Mouse (Mus musculus) naive thymus-derived CD4-positive, alpha-beta T cell, adult 5 months (primary cell): Measurements from ENCODE around the gene Hdac8. TPM values are rescaled to one million over a fixed set of nuclear protein-coding genes. Genes with fewer than 3 reads are reported as not detected.

Experiments
- polyA plus RNA-seq: library from polyadenylated mRNA; unstranded; fragments of 100-300 nt; shearing (Covaris generic); gene quantifications from one replicate; pipeline ENCODE4 v1.2.1, GENCODE M21; 2017

Hdac8 gene
- polyA plus RNA-seq = 16.3 TPM

GRCm38 (mm10) chrX:102504644-102505481 lies at the start of gene Hdac8:
TSS of gene Hdac8 (minus strand) at chrX:102505359.

GRCm38 (mm10) chrX:102251937-102252860 lies 253.0 kb downstream of the Hdac8 start, which contains the start of gene Cited1:
TSS of gene Cited1 (minus strand) at chrX:102252181.

Other genes with a start within 250 kb of the Hdac8 start
- gene Phka1, start 138.9 kb upstream of the Hdac8 start, polyA plus RNA-seq = not detected
- not detected for gene Gm3880, start 181.6 kb upstream of the Hdac8 start, polyA plus RNA-seq
- not detected for gene Gm9112, start 202.3 kb upstream of the Hdac8 start, polyA plus RNA-seq
- not detected for gene Dmrtc1b, start 202.5 kb upstream of the Hdac8 start, polyA plus RNA-seq